Mouse (Mus musculus) limb, embryonic 13.5 days (tissue): ENCODE results near the gene Gde1. TPM values are rescaled to one million over a fixed set of nuclear protein-coding genes. Genes with fewer than 3 reads are reported as not detected.

Experiments used
- ATAC-seq: fragments of 200-750 bp; cut with Nextera tagmentation; 2 replicates; pipeline ENCODE4 v1.8.0; 2017; ENCODE audit warnings: low read depth, moderate number of reproducible peaks, moderate TSS enrichment; ENCODE audit not compliant: low FRiP score
- H3K27ac ChIP-seq: fragments of 300-500 bp; sonication (generic); 2 replicates; pipeline ENCODE4 v1.5.1; 2015; ENCODE audit warnings: inconsistent platforms, mild to moderate bottlenecking, moderate library complexity
- H3K27me3 ChIP-seq: fragments of 300-500 bp; sonication (generic); 2 replicates; pipeline ENCODE4 v1.6.1; 2015; ENCODE audit warnings: mild to moderate bottlenecking, inconsistent platforms
- H3K36me3 ChIP-seq: fragments of 300-500 bp; sonication (generic); 2 replicates; pipeline ENCODE4 v1.6.1; 2015; ENCODE audit warnings: inconsistent platforms, mild to moderate bottlenecking, moderate library complexity
- H3K4me1 ChIP-seq: fragments of 300-500 bp; sonication (generic); 2 replicates; pipeline ENCODE4 v1.6.1; 2015; ENCODE audit warnings: inconsistent platforms
- H3K4me2 ChIP-seq: fragments of 300-500 bp; sonication (generic); replicated peaks from 2 replicates; pipeline ENCODE4 v1.6.1; 2015; ENCODE audit warnings: inconsistent platforms, mild to moderate bottlenecking, moderate library complexity
- H3K4me3 ChIP-seq: fragments of 300-500 bp; sonication (generic); 2 replicates; pipeline ENCODE4 v1.5.1; 2015; ENCODE audit warnings: moderate library complexity, mild to moderate bottlenecking, inconsistent platforms
- H3K9ac ChIP-seq: fragments of 300-500 bp; sonication (generic); 2 replicates; pipeline ENCODE4 v1.6.1; 2015; ENCODE audit warnings: mild to moderate bottlenecking, inconsistent platforms
- H3K9me3 ChIP-seq: fragments of 300-500 bp; sonication (generic); 2 replicates; pipeline ENCODE4 v1.6.1; 2016; ENCODE audit warnings: inconsistent platforms
- WGBS: fragments of 180-500 bp; shearing (Covaris S2); methylation state at CpG from one replicate; pipeline ENCODE4 v1.1.7; 2015; 5-methylcytosine and 5-hydroxymethylcytosine counted together
- polyA plus RNA-seq: library from polyadenylated mRNA; unstranded; fragments of >200 nt; fragmentation: Nextera tagmentation; extraction: Ambion mirVana; gene quantifications from 2 replicates; pipeline ENCODE4 v1.2.1, GENCODE M21; 2015

The Gde1 gene
- polyA plus RNA-seq, 1 experiment from 2014 or later, result 80.4 TPM

DNA sequence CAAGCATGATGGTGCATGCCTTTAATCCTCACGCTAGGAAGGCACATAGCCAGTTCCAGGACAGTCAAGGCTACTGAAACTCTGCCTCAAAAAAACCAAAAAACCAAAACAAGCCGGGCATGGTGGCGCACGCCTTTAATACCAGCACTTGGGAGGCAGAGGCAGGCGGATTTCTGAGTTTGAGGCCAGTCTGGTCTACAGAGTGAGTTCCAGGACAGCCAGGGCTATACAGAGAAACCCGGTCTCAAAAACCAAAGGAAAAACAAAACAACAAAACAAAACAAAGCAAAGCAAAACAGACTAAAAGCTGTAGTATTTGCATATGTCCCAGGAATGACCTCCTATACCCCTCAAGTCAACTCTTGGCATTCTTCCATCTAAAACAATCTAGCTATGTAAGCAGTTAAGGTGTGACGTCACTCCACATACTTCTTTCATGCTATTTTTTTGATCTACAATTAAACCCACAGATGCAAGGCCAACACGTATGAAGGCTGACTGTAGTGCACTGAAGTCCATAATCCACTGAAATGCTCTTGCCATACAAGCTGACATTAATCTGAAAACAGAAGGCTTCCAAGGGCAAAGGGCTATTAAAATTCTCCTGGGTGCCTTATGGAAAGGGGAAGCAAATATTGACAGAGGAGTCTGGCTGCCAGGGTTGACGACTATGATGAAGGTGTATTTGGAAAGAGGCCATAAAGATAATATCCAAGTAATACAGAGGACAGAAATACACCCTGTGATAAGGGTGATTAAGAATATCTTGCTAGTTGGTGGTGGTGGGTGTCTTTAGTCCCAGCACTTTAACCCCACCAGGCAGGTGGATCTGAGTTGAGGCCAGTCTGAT is 1.4 kb downstream of the Gde1 start:
- Histone ChIP-seq H3K27me3 (no peaks in the 10 kb centered on the region), H3K4me1 (peaks cover 24% of the 10 kb centered on the region), H3K27ac (no peak overlapping the region), H3K9me3 (no peaks in the 10 kb centered on the region), H3K36me3 (peaks cover 3% of the 10 kb centered on the region; the same call in 1 of the 2 replicates), H3K9ac (peak overlapping the region; percentile 92; the same call in 1 of the 2 replicates), H3K4me3 (peak overlapping the region; percentile 85), H3K4me2 (peak overlapping the region; percentile 84)
- WGBS, result 77% methylated on average over 9 of the region's 9 CpGs
- ATAC-seq, result no peak

DNA sequence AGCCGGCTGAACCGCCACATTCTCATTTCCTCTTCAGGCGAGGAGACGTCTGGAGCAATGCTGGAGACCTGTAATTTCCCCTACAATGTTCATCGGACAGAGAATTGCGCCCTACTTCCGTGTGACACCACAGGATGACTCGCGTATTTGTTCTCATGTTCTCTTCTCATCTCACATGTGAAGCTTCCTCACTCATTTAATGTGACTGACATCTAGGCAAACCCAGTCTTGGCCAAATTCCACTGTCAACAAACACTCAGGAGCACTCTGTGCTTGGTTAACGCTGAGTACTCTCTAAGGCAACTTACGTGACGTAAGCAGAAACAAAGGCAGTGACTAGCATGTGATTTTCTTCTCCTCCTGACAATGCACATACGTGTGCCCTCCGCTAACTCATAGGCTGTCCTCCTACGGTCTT is 2.4 kb downstream of the Gde1 start:
- 91% methylated on average over 15 of the region's 15 CpGs for WGBS

DNA sequence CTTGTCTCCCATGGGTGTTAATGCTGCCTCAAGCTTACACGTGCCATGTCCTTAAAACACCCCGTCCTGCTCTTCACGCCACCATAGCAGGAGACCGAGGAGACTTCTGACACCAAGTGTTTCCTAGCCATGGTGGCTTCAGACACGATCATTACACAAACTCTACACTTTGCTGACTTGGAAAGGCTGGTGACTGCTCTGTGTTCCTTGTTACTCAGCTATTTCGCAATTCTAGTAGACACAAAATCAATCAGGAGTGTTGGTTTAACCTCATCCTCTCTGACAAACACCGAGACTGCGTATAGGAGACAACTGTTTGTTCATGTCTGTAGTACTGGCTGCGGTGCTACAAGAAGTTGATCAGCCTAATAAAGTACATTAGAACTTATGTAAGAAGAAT is 6.7 kb downstream of the Gde1 start:
- H3K36me3 ChIP-seq, result peaks cover 48% of the 10 kb centered on the region

More for the DNA sequence above, 2.4 kb downstream of the Gde1 start:
- Histone ChIP-seq H3K9me3 (no peaks in the 10 kb centered on the region), H3K9ac (no peak overlapping the region), H3K4me1 (peaks cover 24% of the 10 kb centered on the region), H3K4me3 (no peak overlapping the region), H3K36me3 (peaks cover 12% of the 10 kb centered on the region), H3K27ac (no peak overlapping the region), H3K4me2 (no peak overlapping the region), H3K27me3 (no peaks in the 10 kb centered on the region)
- ATAC-seq, result no peak

DNA sequence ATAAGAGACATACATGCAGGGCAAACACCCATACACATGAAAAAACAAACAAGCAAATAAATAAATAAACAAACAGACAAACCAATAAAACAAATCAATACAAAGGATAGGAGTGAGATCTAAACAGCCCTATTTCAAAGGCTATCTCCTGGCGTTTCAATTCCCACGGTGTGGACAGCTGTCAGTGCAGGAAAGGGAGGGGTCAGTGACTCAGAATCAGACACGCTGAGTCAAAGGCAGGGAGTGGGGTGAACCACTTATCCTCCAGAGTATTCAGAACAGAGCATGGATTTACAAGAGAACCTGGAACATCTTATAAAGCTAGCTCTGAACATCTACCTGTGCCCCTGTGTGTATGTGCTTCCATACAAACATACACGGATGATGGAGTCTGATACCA is 8.4 kb downstream of the Gde1 start:
- no peak overlapping the region for H3K9ac ChIP-seq
- no peak overlapping the region for H3K4me2 ChIP-seq
- peaks cover 59% of the 10 kb centered on the region for H3K36me3 ChIP-seq
- no peak for ATAC-seq
- no peaks in the 10 kb centered on the region for H3K27me3 ChIP-seq
- H3K4me1 ChIP-seq, result no peaks in the 10 kb centered on the region
- no peak overlapping the region for H3K27ac ChIP-seq
- no peaks in the 10 kb centered on the region for H3K9me3 ChIP-seq
- WGBS, result 84% methylated on average over 4 of the region's 4 CpGs
- no peak overlapping the region for H3K4me3 ChIP-seq

More for the DNA sequence above, 6.7 kb downstream of the Gde1 start:
- Histone ChIP-seq H3K4me2 (no peak overlapping the region), H3K9ac (no peak overlapping the region), H3K27ac (no peak overlapping the region), H3K9me3 (no peaks in the 10 kb centered on the region), H3K4me1 (peaks cover 8% of the 10 kb centered on the region), H3K27me3 (no peaks in the 10 kb centered on the region), H3K4me3 (no peak overlapping the region)
- ATAC-seq, result no peak
- 94% methylated on average over 9 of the region's 9 CpGs for WGBS

DNA sequence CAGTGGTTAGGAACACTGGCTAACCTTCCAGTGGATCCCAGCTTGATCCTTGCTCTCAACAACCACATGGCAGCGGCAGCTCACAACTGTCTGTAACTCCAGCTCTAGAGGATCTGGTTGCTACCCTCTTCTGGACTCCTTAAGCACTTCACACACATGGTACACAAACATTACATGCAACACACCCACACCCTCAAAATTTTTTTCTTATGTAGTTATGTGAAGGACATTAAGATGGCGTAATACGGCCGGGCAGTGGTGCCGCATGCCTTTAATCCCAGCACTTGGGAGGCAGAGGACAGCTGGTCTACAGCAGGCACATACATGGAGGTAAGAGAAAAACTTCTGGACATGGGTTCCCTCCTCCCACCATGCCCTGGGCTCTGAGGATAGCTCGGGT is 9.4 kb downstream of the Gde1 start:
- no peak overlapping the region for H3K9ac ChIP-seq
- H3K9me3 ChIP-seq, result no peaks in the 10 kb centered on the region
- 93% methylated on average over 6 of the region's 6 CpGs for WGBS
- H3K4me3 ChIP-seq, result no peak overlapping the region
- H3K27ac ChIP-seq, result no peak overlapping the region
- no peaks in the 10 kb centered on the region for H3K27me3 ChIP-seq
- no peaks in the 10 kb centered on the region for H3K4me1 ChIP-seq
- H3K4me2 ChIP-seq, result no peak overlapping the region
- peaks cover 68% of the 10 kb centered on the region for H3K36me3 ChIP-seq
- ATAC-seq, result no peak

DNA sequence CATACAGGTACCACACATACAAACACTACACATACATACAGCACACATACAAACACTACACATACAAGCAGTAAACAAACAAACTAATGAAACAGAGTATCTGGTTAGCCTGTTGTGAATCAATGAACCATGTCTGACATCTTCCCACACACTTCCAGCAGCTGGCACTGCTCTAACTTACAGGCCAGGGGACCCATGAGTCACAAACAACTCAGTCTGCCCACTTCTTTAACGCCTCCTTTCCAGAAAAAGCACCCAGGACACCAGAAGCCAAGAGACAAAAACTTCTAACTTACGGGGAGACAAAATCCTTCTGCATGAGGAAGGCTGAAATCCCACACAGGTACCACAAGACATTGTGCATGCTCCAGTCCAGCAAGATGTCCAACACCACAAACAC is 14.3 kb downstream of the Gde1 start:
- Histone ChIP-seq H3K9ac (no peak overlapping the region), H3K36me3 (peaks cover 79% of the 10 kb centered on the region), H3K27ac (no peak overlapping the region), H3K27me3 (no peaks in the 10 kb centered on the region), H3K9me3 (no peaks in the 10 kb centered on the region), H3K4me1 (no peaks in the 10 kb centered on the region), H3K4me3 (no peak overlapping the region), H3K4me2 (no peak overlapping the region)
- 95% methylated on average over 2 of the region's 2 CpGs for whole genome bisulfite sequencing
- ATAC-seq, result no peak

DNA sequence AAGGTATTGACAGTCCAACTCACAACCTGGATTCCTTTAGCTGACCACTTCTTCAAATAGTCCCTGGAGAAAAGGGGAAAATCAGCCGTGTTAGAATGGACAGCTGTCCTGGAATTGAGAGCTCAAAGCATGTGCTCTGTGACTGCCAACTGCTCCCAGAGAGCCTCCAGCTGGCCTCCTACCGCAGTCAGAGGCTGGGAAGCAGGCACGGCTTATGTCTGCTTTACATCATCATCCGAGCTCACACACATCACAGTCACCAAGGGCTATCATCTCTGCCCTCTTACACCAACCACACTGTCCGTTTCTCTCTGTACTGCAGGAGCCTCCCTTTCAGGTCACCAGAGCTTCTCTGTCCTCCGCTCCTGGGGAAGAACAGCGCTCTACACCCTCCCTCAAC is 16.5 kb downstream of the Gde1 start:
- no peak overlapping the region for H3K4me3 ChIP-seq
- no peak overlapping the region for H3K27ac ChIP-seq
- H3K4me2 ChIP-seq, result no peak overlapping the region
- peaks cover 62% of the 10 kb centered on the region for H3K36me3 ChIP-seq
- no peak overlapping the region for H3K9ac ChIP-seq
- WGBS, result 84% methylated on average over 7 of the region's 7 CpGs
- no peak for ATAC-seq
- H3K27me3 ChIP-seq, result no peaks in the 10 kb centered on the region
- H3K9me3 ChIP-seq, result no peaks in the 10 kb centered on the region
- no peaks in the 10 kb centered on the region for H3K4me1 ChIP-seq

DNA sequence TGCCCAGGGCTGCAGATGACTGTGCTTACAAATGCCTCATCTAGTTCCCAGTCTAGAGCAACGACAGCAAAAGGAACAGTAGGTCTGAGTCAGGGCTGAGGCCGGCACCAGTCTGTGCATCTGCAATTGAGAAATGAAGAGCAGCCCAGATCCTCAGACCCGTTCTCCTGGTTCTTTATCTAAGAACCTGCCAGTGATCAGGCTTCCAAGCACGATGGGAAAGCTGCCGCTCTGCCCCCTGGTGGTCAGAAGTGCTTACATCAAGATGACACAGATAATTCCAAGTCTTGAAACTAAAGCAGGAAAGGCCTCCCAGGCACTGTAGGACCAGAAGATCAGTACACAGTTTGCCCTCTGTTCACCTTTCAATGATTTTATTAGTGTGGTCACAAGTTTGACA is 17.4 kb downstream of the Gde1 start:
- H3K4me2 ChIP-seq, result no peak overlapping the region
- H3K9me3 ChIP-seq, result no peaks in the 10 kb centered on the region
- H3K27me3 ChIP-seq, result no peaks in the 10 kb centered on the region
- H3K4me1 ChIP-seq, result no peaks in the 10 kb centered on the region
- WGBS, result 31% methylated on average over 5 of the region's 5 CpGs
- no peak overlapping the region for H3K9ac ChIP-seq
- peaks cover 57% of the 10 kb centered on the region for H3K36me3 ChIP-seq
- H3K27ac ChIP-seq, result no peak overlapping the region
- peak; percentile 41; the same call in 1 of the 2 replicates for ATAC-seq
- H3K4me3 ChIP-seq, result no peak overlapping the region

DNA sequence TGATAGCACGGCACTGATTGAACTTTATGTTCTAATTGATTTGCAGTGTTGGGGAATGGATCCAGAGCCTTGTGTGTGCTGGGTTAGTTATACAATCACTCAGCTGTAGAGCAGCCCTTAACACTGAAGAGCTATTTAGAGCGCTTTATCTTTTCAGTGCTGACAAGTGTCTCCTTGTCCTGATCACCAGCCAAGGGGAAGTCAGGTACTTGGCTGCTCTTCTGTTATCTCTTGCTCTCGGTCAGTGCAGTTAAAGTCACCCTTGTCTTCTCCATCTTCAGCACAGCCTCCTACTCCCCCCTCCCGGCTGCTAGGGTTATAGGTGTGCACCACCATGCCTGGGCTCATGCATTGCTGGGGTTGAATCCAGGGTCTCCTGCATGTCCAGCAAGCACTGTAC is 28.8 kb downstream of the Gde1 start:
- ATAC-seq, result no peak
- H3K4me3 ChIP-seq, result no peak overlapping the region
- no peaks in the 10 kb centered on the region for H3K36me3 ChIP-seq
- no peaks in the 10 kb centered on the region for H3K9me3 ChIP-seq
- H3K27ac ChIP-seq, result no peak overlapping the region
- no peak overlapping the region for H3K4me2 ChIP-seq
- WGBS, result 89% methylated on average over 4 of the region's 4 CpGs
- H3K27me3 ChIP-seq, result no peaks in the 10 kb centered on the region
- H3K4me1 ChIP-seq, result no peaks in the 10 kb centered on the region
- no peak overlapping the region for H3K9ac ChIP-seq

DNA sequence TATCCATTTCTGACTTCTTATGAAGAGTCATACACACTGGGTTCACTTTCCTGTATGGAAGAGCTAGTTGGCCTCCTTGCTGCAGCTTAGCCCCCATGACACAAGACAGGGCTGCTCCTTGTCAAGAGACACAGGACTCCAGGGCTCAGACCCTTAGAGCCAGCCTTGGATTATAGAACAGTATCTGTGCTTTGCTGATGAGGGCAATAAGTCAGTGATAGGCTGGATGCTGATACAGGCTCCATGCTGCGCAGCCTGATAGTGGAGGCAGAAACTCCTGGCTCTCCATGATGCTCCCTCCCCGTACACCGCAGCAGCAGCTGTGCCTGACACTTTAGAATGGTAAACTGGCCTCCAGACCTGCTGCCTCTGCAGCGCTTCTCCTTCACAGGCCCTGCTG is 35.4 kb downstream of the Gde1 start:
- H3K4me2 ChIP-seq, result no peak overlapping the region
- 76% methylated on average over 4 of the region's 4 CpGs for WGBS
- ATAC-seq, result no peak

DNA sequence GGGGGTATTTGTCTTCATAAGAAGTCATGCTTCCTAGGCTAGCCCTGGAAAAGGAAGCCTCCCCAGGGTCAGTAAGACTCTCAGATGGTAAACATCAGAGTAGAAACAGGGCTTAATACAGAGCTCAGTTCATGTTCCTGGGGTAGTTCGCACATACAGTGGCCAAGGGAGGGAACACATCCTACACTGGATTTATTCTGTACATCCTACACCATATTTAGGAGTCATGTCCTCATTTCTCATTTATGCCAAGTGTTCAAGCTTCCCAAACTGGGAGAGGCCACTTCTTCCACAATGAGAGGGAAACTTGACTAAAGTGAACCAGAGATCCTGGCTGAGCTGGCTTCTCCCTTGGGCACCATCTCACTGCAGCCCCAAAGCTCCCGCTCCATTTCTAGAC is 37.8 kb downstream of the Gde1 start:
- no peak overlapping the region for H3K27ac ChIP-seq

More for the DNA sequence above, 35.4 kb downstream of the Gde1 start:
- H3K4me1 ChIP-seq, result no peaks in the 10 kb centered on the region
- H3K9me3 ChIP-seq, result no peaks in the 10 kb centered on the region
- H3K27me3 ChIP-seq, result no peaks in the 10 kb centered on the region
- H3K36me3 ChIP-seq, result no peaks in the 10 kb centered on the region
- no peak overlapping the region for H3K4me3 ChIP-seq
- no peak overlapping the region for H3K27ac ChIP-seq
- H3K9ac ChIP-seq, result no peak overlapping the region

DNA sequence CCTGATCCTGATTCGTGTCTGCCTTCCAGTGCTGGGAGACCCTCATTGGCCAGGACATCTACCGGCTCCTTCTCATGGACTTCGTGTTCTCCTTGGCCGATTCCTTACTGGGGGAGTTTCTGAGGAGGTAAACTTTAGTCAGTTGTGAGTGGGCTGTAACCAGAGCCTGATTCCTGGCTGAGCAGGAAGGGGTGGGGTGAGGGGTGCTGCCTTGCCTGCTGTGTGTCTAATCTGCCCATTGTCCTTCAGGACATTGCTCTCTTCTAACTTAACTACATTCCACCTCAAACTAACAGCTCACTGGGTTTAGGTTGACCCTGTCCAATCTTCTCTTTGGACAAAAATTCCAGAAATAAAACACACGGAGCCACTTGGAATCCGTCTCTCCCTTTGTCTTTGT is 48.8 kb downstream of the Gde1 start:
- WGBS, result 62% methylated on average over 6 of the region's 6 CpGs
- no peak overlapping the region for H3K4me3 ChIP-seq
- no peak for ATAC-seq

More for the DNA sequence above, 37.8 kb downstream of the Gde1 start:
- H3K9ac ChIP-seq, result no peak overlapping the region
- no peaks in the 10 kb centered on the region for H3K4me1 ChIP-seq
- H3K9me3 ChIP-seq, result peaks cover 7% of the 10 kb centered on the region
- no peak for ATAC-seq
- no peak overlapping the region for H3K4me3 ChIP-seq
- WGBS, result 92% methylated on average over 2 of the region's 2 CpGs
- no peaks in the 10 kb centered on the region for H3K27me3 ChIP-seq
- no peak overlapping the region for H3K4me2 ChIP-seq
- no peaks in the 10 kb centered on the region for H3K36me3 ChIP-seq

More for the DNA sequence above, 48.8 kb downstream of the Gde1 start:
- Histone ChIP-seq H3K4me1 (no peaks in the 10 kb centered on the region), H3K27me3 (no peaks in the 10 kb centered on the region), H3K4me2 (no peak overlapping the region), H3K36me3 (no peaks in the 10 kb centered on the region), H3K27ac (no peak overlapping the region), H3K9me3 (no peaks in the 10 kb centered on the region), H3K9ac (no peak overlapping the region)
